Mouse (Mus musculus) central nervous system, embryonic 14 days (tissue): ENCODE results near the gene Zfp943. TPM values are rescaled to one million over a fixed set of nuclear protein-coding genes. Genes with fewer than 3 reads are reported as not detected.

ENCODE experiments used
- polyA plus RNA-seq: library from polyadenylated mRNA; depleted of rRNA; stranded (reverse); fragments of >200 nt; gene quantifications from 2 replicates; pipeline ENCODE4 v1.2.3, GENCODE M21; 2012; rRNA removed

Zfp943 gene
- 12.8 and 13.5 TPM in 2 replicates for polyA plus RNA-seq

GRCm38 (mm10) chr17:21962107-21962907, at the start of gene Zfp943, which contains the start of gene Zfp942:
Gene Zfp943, plus strand, starts transcription at chr17:21962552.
Gene Zfp942, minus strand, starts transcription at chr17:21962464.

Other genes with a start within 250 kb of the Zfp943 start
- 7.2 and 7.5 TPM in 2 replicates for gene Zfp229, start 231.8 kb upstream of the Zfp943 start, polyA plus RNA-seq
- 1.7 and 2.1 TPM in 2 replicates for gene Zfp820, start 116.8 kb upstream of the Zfp943 start, polyA plus RNA-seq
- gene Zfp995, start 52.6 kb upstream of the Zfp943 start, polyA plus RNA-seq, result 5.3 and 5.6 TPM in 2 replicates
- 9.4 and 11.0 TPM in 2 replicates for gene Zfp942, start 88 bp upstream of the Zfp943 start, polyA plus RNA-seq
- gene Zfp947, start 203.6 kb downstream of the Zfp943 start, polyA plus RNA-seq, result 0.88 and 1.0 TPM in 2 replicates